Mouse (Mus musculus) left cerebral cortex, adult 18-20 months (tissue): ENCODE data around the gene Ssbp3. TPM values are rescaled to one million over a fixed set of nuclear protein-coding genes. Genes with fewer than 3 reads are reported as not detected.

ENCODE experiments used
- DNase-seq, 2 experiments: peaks; one replicate each; pipeline ENCODE4 v3.0.0; 2021 to 2022; ENCODE audit warnings: low spot score in 2 of 2, mixed read lengths in 1 of 2
- total RNA-seq, 2 experiments: library from RNA; stranded (reverse); gene quantifications; 2 replicates each; pipeline ENCODE4 v1.2.3; 2021

Gene Ssbp3
- total RNA-seq, 2 experiments from 2014 or later: 190 to 197 TPM

DNA sequence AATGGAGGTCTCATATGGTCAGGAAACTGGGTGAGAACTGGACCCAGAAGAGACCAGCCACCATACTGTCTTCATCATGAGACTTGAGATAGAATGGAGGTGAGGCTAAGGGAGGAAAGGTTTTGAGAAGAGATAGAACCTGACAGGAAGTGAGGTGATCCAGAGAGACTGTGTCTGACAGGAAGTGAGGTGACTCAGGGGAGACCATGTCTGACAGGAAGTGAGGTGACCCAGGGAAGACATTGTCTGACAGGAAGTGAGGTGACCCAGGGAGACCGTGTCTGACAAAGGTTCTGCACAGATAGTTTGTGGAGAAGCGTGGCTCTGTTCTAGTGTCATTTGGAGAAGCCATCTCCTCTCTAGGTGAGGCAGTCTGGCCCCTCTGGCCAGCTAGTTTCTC, 47.6 kb downstream of the Ssbp3 start:
- no peak for DNase-seq

GRCm38 (mm10) chr4:106958561-106958960, 48.1 kb downstream of the Ssbp3 start:
- no peak for DNase-seq

GRCm38 (mm10) chr4:106959506-106960302, 49.2 kb downstream of the Ssbp3 start:
- no peak for DNase-seq

- DNase-seq: no peak
Measured at GRCm38 (mm10) chr4:106960476-106960875, 50.0 kb downstream of the Ssbp3 start.

GRCm38 (mm10) chr4:106961321-106961720, 50.8 kb downstream of the Ssbp3 start:
- DNase-seq: no peak

DNA sequence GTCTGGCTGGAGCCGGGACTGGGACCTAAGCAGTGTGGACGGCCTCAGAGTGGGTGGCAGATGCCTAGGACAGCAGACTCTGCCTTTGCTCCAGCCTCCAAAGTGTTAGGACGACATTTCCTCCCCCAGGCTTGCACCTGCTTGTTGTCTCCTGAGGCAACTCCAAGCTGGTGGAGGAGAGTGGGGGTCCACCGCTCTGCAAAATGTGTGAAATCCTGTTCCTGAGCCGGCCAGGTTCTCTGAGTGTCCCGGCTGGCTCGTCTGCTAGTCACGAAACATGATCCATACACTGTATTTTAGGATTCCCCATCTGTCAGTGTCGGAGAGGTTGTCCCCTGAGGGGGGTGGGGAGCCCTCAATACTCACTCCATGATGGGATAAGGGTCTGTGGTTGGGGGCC, 53.9 kb downstream of the Ssbp3 start:
- peak; percentile 54 to 61 for DNase-seq

- no peak for DNase-seq
Measured at GRCm38 (mm10) chr4:106964996-106965395, 54.5 kb downstream of the Ssbp3 start.

- peak; percentile 48 to 60 for DNase-seq
Measured at GRCm38 (mm10) chr4:106966443-106966842, 55.9 kb downstream of the Ssbp3 start.

GRCm38 (mm10) chr4:106968910-106969309, 58.4 kb downstream of the Ssbp3 start:
- no peak for DNase-seq

DNA sequence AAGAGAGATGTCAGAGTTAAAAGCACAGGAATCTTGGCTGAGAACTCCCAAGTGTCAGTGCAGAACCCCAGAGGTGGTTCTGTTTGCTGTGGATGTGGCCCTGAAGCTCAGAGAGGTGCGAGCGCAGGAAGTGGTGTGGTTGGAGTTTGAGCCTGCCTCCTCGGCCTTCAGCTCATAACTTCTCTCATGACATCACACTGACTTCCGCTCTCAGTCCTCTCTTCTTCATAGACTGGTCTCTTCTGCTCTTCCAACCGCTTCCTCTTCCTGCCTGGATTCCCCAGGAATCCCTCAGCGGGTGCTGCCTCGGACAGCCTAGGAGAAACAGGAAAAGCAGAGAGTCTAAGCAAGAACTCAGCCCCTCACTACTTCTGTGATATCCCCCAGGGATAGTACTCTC, 60.3 kb downstream of the Ssbp3 start:
- no peak for DNase-seq

DNA sequence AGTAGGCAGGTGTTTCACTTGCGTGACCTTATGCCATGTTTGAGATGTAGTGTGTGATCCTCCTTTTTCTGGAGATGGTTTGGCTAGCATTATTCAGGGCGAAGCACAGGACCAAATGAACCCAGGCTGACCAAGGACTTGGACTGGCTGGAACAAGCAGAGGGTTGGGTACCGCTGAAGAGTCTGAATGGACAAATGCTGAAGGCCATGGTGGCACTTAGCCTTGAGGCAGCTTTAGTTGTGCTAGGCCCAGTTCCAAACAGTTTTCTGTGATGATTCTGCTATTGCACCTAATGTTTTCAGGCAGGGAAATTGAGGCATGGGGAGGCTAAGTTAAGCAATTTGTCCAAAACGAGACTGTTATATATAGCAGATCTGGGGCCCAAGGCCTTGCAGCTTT, 61.6 kb downstream of the Ssbp3 start:
- no peak for DNase-seq

DNA sequence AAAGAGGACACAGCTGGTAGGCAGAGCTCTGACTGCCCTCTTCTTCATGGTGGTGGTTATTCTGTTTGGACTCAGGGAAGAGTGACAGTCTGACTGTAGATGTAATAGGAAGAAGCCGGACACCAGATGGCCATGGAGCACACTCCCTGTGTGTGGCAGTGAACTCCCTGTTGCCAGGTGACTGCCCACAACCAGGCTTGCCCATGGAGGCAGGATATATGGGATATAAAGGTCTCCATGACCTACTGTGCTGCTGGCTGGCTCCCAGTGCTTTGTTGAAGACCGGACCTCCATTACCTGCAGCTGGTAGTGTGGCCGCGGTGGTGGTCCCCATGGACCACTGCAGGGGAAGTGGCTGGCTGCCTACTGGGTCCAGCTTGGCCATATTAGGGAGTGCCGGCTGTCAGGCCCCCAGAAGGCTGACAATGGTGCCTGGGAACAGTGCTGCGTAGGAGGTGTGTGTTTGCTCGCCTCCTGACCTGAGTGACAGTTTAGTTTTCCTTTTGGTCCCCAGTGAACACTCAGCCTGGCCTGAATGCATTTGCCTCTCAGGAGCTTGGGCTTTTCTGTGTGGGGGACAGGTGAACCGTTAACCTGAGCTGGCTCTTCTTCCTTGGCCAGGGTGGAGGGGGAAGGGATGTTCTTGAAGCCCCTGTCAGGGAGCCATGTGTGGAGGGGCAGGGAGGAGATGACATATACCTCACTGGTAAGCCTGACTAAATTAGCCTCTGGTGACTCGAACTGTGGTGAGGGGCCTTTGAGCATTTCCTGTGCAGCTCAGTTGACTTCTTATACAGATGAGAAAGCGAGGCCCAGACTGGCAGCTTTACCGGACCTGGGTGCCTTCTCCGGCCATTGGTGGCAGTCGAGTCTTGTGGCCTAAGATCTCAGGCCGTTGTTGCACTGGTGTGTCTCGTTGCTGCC, 62.2 kb downstream of the Ssbp3 start:
- no peak for DNase-seq

DNA sequence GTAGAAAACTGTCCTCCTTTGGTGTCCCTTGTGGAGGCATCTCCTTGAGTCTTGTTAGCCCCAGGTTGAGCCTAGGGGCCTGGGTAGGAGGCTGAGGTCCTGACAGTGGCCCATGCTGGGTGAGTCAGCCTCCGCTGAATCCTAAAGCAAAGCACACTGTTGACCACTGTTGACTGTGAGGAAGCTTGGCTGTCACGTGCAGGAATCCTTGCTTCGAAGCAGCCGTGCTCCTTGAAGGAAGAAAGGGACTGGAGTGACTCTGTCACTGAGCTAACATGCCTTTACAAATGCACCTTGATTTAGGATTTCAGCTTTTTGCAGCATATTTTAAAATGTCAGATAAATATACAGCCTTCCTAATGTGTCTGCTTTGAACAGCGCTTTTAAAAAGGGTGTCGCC, 64.8 kb downstream of the Ssbp3 start:
- DNase-seq: no peak

DNA sequence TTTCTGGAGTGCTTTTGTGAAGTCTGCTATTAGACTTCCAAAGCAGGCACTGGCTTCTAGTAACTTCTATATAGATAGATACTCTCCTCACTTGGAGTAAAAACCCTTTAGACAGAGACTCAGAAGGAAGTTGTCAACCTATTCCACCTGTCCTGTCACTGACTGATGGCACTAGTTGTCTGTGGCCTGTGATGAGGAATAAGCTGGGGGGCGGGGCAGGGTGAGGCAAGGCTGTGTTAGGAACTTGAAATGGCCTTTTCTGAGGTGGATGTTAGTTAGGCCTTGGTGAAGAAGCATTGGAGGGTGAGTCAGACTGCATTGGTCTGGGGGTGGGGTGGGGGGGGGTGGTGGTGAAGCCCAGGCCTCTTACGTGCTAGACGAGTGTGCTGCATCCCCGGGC, 65.4 kb downstream of the Ssbp3 start:
- DNase-seq: no peak

DNA sequence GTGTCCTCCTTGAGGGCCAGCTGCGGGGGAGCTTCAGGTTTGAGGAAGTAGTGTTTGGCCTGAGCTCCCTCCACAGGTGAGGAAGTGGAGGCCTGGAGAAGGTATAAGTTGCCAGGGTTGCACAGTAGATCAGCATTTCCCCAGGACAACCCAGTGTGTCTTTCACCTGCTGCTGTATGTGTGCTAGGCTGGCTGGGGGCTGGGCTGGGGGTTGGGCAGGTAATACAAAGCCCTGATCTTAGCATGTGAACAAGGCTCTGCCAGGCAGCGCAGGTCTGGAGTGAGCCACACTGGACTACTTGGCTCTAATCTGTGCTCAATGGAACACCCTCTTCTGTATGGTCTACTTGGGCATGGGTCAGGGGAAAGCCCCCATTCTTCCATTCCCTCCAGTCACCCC, 66.1 kb downstream of the Ssbp3 start:
- no peak for DNase-seq

GRCm38 (mm10) chr4:106977218-106977651, 66.7 kb downstream of the Ssbp3 start:
- DNase-seq: no peak

GRCm38 (mm10) chr4:106978376-106978775, 67.9 kb downstream of the Ssbp3 start:
- peak in 1 of 2 experiments; percentile 44 for DNase-seq

GRCm38 (mm10) chr4:106980669-106981068, 70.2 kb downstream of the Ssbp3 start:
- no peak for DNase-seq

GRCm38 (mm10) chr4:106981385-106982103, 71.0 kb downstream of the Ssbp3 start:
- no peak for DNase-seq

- no peak for DNase-seq
Measured at GRCm38 (mm10) chr4:106982344-106983121, 72.0 kb downstream of the Ssbp3 start.
